Mouse (Mus musculus) hindbrain, embryonic 16.5 days (tissue): Measurements from ENCODE around the gene Slc25a45. TPM values are rescaled to one million over a fixed set of nuclear protein-coding genes. Genes with fewer than 3 reads are reported as not detected.

Experiments
- ATAC-seq: fragments of 200-750 bp; cut with Nextera tagmentation; 2 replicates; pipeline ENCODE4 v1.8.0; 2017; ENCODE audit warnings: moderate TSS enrichment, moderate library complexity
- H3K27ac ChIP-seq: fragments of 300-500 bp; sonication (generic); 2 replicates; pipeline ENCODE4 v1.5.1; 2014; ENCODE audit warnings: low read depth, mild to moderate bottlenecking, control low read depth, low read length, moderate library complexity
- H3K27me3 ChIP-seq: fragments of 300-500 bp; sonication (generic); replicated peaks from 2 replicates; pipeline ENCODE4 v1.6.1; 2014; ENCODE audit warnings: low read length; ENCODE audit not compliant: control insufficient read depth, insufficient read depth
- H3K36me3 ChIP-seq: fragments of 300-500 bp; sonication (generic); 2 replicates; pipeline ENCODE4 v1.6.1; 2014; ENCODE audit warnings: mild to moderate bottlenecking, low read length, moderate library complexity, mixed read lengths; ENCODE audit not compliant: control insufficient read depth, insufficient read depth
- H3K4me1 ChIP-seq: fragments of 300-500 bp; sonication (generic); 2 replicates; pipeline ENCODE4 v1.6.1; 2014; ENCODE audit warnings: low read depth, low read length; ENCODE audit not compliant: control insufficient read depth, insufficient read depth
- H3K4me2 ChIP-seq: fragments of 300-500 bp; sonication (generic); 2 replicates; pipeline ENCODE4 v1.6.1; 2014; ENCODE audit warnings: mild to moderate bottlenecking, low read length, control low read depth, moderate library complexity
- H3K4me3 ChIP-seq: fragments of 300-500 bp; sonication (generic); 2 replicates; pipeline ENCODE4 v1.5.1; 2014; ENCODE audit warnings: mild to moderate bottlenecking, low read length, control low read depth, moderate library complexity
- H3K9ac ChIP-seq: fragments of 300-500 bp; sonication (generic); 2 replicates; pipeline ENCODE4 v1.6.1; 2014; ENCODE audit warnings: low read depth, mild to moderate bottlenecking, control low read depth, low read length, moderate library complexity
- H3K9me3 ChIP-seq: fragments of 300-500 bp; sonication (generic); 2 replicates; pipeline ENCODE4 v1.6.1; 2014; ENCODE audit warnings: mild to moderate bottlenecking, low read length, moderate library complexity; ENCODE audit not compliant: control insufficient read depth
- WGBS: fragments of 180-500 bp; shearing (Covaris S2); extraction: QIAGEN DNeasy Blood & Tissue Kit; methylation state at CpG from one replicate; pipeline ENCODE4 v1.1.7; 2014; 5-methylcytosine and 5-hydroxymethylcytosine counted together
- polyA plus RNA-seq: library from polyadenylated mRNA; unstranded; fragments of >200 nt; fragmentation: Nextera tagmentation; extraction: Ambion mirVana; gene quantifications from 2 replicates; pipeline ENCODE4 v1.2.1, GENCODE M21; 2015

Gene Slc25a45
- polyA plus RNA-seq, 1 experiment from 2014 or later: 2.6 TPM

DNA sequence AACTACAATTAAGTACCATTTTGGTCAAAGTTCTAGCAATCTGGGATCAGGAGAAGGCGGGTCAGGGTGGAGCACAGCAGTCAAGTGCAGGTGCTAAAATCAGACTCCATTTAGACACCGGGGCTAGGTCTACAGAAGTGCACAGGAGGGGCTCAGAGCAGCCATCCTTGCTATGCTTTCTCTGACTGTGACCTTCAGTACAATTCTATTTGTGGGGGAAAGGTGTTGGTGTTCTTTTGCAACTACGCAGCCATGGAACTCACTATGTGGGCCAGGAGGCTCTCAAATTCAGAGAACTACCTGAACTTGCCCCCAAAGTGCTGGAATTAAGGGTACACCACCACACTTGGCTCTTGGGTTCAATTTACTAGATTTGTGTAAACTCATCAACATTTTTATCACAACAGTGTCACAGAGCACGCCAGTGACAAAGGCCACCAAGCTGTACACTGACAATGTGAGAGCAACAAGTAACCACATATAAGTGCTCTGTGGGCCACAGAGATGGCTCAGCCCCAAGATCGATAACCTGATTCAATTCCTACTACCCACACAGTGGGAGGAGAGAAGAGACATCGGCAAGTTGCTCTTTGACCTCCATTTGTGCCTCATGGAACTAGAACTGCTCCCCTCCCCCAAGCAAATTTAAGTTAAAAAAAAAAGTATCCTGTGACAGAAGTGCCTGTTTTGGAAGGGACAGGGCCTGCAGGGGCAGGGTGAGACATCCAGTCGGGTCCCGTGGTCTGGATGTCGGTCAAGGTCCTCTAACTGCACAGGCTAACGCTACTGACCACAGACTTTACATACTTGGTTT lies 44.1 kb upstream of the Slc25a45 start:
- Histone ChIP-seq H3K36me3 (no peaks in the 10 kb centered on the region), H3K4me3 (no peak overlapping the region), H3K27ac (no peak overlapping the region), H3K4me2 (no peak overlapping the region), H3K27me3 (no peaks in the 10 kb centered on the region), H3K9ac (no peak overlapping the region), H3K9me3 (no peaks in the 10 kb centered on the region), H3K4me1 (no peaks in the 10 kb centered on the region)
- WGBS: 88% methylated on average over 10 of the region's 10 CpGs
- ATAC-seq: no peak

- no peaks in the 10 kb centered on the region for H3K27me3 ChIP-seq
- H3K36me3 ChIP-seq: no peaks in the 10 kb centered on the region
- no peak overlapping the region for H3K9ac ChIP-seq
- H3K4me2 ChIP-seq: no peak overlapping the region
- no peak overlapping the region for H3K27ac ChIP-seq
- 89% methylated on average over 12 of the region's 12 CpGs for WGBS
- no peak overlapping the region for H3K4me3 ChIP-seq
- no peaks in the 10 kb centered on the region for H3K4me1 ChIP-seq
- H3K9me3 ChIP-seq: no peaks in the 10 kb centered on the region
- ATAC-seq: no peak
Observed at GRCm38 (mm10) chr19:5834260-5834925, 43.2 kb upstream of the Slc25a45 start.

- no peak for ATAC-seq
- H3K27me3 ChIP-seq: no peaks in the 10 kb centered on the region
- no peaks in the 10 kb centered on the region for H3K9me3 ChIP-seq
- no peak overlapping the region for H3K4me3 ChIP-seq
- H3K4me1 ChIP-seq: no peaks in the 10 kb centered on the region
- H3K36me3 ChIP-seq: no peaks in the 10 kb centered on the region
- H3K9ac ChIP-seq: no peak overlapping the region
- 91% methylated on average over 10 of the region's 10 CpGs for WGBS
- H3K27ac ChIP-seq: no peak overlapping the region
- no peak overlapping the region for H3K4me2 ChIP-seq
Observed at GRCm38 (mm10) chr19:5835054-5835921, 42.3 kb upstream of the Slc25a45 start.

DNA sequence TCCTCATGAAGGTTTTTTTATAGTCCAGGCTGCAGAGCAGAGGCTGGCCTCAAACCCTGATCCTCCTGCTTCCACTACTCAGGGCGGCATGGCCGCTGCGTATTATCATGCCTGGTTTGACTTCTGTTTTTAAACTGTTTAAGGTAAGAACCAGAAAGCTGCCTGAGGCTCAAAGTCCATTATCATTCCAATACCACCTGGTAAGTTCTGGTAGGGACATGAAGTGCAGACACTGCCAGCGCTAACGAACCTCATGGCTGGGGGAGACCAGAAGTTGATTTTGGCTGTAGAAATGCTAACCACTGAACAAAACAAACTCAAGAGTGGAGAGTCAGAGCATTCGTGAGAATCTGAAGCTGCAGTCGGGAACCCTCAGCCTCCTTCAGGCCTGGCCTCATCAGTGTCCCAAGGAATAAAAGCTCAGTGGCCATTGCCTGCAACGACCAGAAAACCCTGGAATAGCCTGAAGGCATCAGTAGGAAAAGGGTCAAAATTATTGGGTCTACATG lies 41.6 kb upstream of the Slc25a45 start:
- no peak overlapping the region for H3K27ac ChIP-seq
- no peak overlapping the region for H3K4me2 ChIP-seq
- H3K36me3 ChIP-seq: no peaks in the 10 kb centered on the region
- H3K4me1 ChIP-seq: no peaks in the 10 kb centered on the region
- H3K9me3 ChIP-seq: no peaks in the 10 kb centered on the region
- WGBS: 83% methylated on average over 8 of the region's 8 CpGs
- H3K4me3 ChIP-seq: no peak overlapping the region
- no peaks in the 10 kb centered on the region for H3K27me3 ChIP-seq
- no peak overlapping the region for H3K9ac ChIP-seq
- no peak for ATAC-seq

DNA sequence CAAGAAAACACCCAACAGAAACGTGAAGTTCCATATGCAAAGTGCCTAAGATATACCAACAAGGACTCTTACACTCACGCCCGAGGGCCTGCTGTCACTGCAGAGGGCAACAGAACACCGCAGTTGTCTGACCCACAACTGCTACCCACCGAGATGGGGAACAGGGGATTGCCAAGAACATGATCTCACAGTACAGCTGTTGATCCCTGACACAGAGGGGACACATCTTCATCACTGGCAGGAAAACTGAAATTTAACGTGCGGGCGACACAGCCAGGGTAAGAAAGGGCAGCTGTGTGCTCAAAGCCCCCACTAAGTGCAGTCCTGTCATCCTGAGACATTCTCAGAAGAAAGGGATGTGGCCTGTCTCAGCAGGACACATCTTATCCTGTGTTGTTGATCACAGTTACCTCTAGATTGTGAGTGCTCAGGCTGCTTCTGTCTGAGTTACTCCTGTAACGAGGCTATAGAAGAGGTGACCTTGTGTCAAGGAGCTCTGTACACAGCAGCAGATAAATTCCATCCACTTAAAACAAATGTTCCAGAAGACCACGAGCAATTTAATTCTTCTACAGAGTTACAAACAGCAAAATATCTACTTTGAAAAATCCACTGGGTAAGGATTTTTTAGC lies 40.6 kb upstream of the Slc25a45 start:
- no peak overlapping the region for H3K27ac ChIP-seq

GRCm38 (mm10) chr19:5837606-5838005 lies 40.0 kb upstream of the Slc25a45 start:
- Histone ChIP-seq H3K4me3 (no peak overlapping the region), H3K9me3 (no peaks in the 10 kb centered on the region), H3K27ac (no peak overlapping the region), H3K4me2 (no peak overlapping the region), H3K27me3 (no peaks in the 10 kb centered on the region), H3K4me1 (peaks cover 4% of the 10 kb centered on the region), H3K9ac (no peak overlapping the region), H3K36me3 (no peaks in the 10 kb centered on the region)
- WGBS: 88% methylated on average over 8 of the region's 8 CpGs
- no peak for ATAC-seq

More for the DNA sequence above, 40.6 kb upstream of the Slc25a45 start:
- Histone ChIP-seq H3K4me1 (peaks cover 2% of the 10 kb centered on the region; the same call in 1 of the 2 replicates), H3K27me3 (no peaks in the 10 kb centered on the region), H3K4me2 (no peak overlapping the region), H3K36me3 (no peaks in the 10 kb centered on the region), H3K4me3 (no peak overlapping the region), H3K9me3 (no peaks in the 10 kb centered on the region), H3K9ac (no peak overlapping the region)
- WGBS: 74% methylated on average over 10 of the region's 10 CpGs
- no peak for ATAC-seq

GRCm38 (mm10) chr19:5838136-5838891 lies 39.3 kb upstream of the Slc25a45 start:
- 78% methylated on average over 12 of the region's 12 CpGs for WGBS
- Histone ChIP-seq H3K4me3 (no peak overlapping the region), H3K4me1 (peaks cover 5% of the 10 kb centered on the region), H3K9ac (no peak overlapping the region), H3K4me2 (no peak overlapping the region), H3K9me3 (no peaks in the 10 kb centered on the region), H3K27me3 (no peaks in the 10 kb centered on the region), H3K36me3 (no peaks in the 10 kb centered on the region), H3K27ac (no peak overlapping the region)
- ATAC-seq: no peak

- 83% methylated on average over 4 of the region's 4 CpGs for WGBS
Observed at GRCm38 (mm10) chr19:5838892-5839165, 38.8 kb upstream of the Slc25a45 start.

More at GRCm38 (mm10) chr19:5838892-5839165, 38.8 kb upstream of the Slc25a45 start:
- Histone ChIP-seq H3K9me3 (no peaks in the 10 kb centered on the region), H3K4me1 (peaks cover 8% of the 10 kb centered on the region), H3K27ac (no peak overlapping the region), H3K36me3 (no peaks in the 10 kb centered on the region), H3K9ac (no peak overlapping the region), H3K4me3 (no peak overlapping the region), H3K4me2 (no peak overlapping the region), H3K27me3 (no peaks in the 10 kb centered on the region)
- no peak for ATAC-seq
